Mouse (Mus musculus): ENCODE data around the gene Apoa4. TPM values are rescaled to one million over a fixed set of nuclear protein-coding genes. Genes with fewer than 3 reads are reported as not detected.

Gene Apoa4
- total and polyA plus RNA-seq, 3 experiments, result not detected

- no peak overlapping the region for H3K9ac ChIP-seq (ENCODE audit: insufficient read depth, low read depth)
- no peaks in the 10 kb centered on the region for H3K9me3 ChIP-seq (replicated peaks; ENCODE audit: low read length)
- TF ChIP-seq JUND (conservative IDR thresholded peaks at IDR 0.05; ENCODE audit: low read depth, low read length) (no peak), ZMIZ1 (IDR thresholded peaks at IDR 0.05; ENCODE audit: low read depth, low read length) (no peak), MXI1 (IDR thresholded peaks at IDR 0.05; ENCODE audit: low read depth, low read length) (no peak), CTCF (conservative IDR thresholded peaks at IDR 0.05 in 1 of 2, IDR thresholded peaks at IDR 0.05 in 1 of 2; ENCODE audit: low read depth in 2 of 2, low read length in 2 of 2) (no peak), ELF1 (IDR thresholded peaks at IDR 0.05; ENCODE audit: low read depth, low read length) (no peak), CHD1 (IDR thresholded peaks at IDR 0.05; ENCODE audit: low read depth, low read length) (no peak), IRF4 (IDR thresholded peaks at IDR 0.05; ENCODE audit: low read depth, low read length) (no peak), ZC3H11A (IDR thresholded peaks at IDR 0.05; ENCODE audit: low read depth, low read length) (no peak)
- peaks cover 3 to 12% of the 10 kb centered on the region in 2 experiments for H3K4me1 ChIP-seq (ENCODE audit: control insufficient read depth in 1 of 2, insufficient read depth in 2 of 2)
- no peak overlapping the region for H3K27ac ChIP-seq (ENCODE audit: insufficient read depth, low read depth)
- no peak for DNase-seq (ENCODE audit: extremely low read depth)
- no peaks in the 10 kb centered on the region for H3K27me3 ChIP-seq (replicated peaks)
- in situ Hi-C loops (cut with MboI; ENCODE audit: low pct_ligation_motif_present, low pct_unique_long_range_greater_than_20kb, low sequenced_read_pairs), result no loop called here
- dilution Hi-C loops (cut with MboI; ENCODE audit: extremely low pct_ligation_motif_present, extremely low pct_unique_long_range_greater_than_20kb, low sequenced_read_pairs), result no loop called here
- no peaks in the 10 kb centered on the region for H3K79me2 ChIP-seq (replicated peaks; ENCODE audit: control insufficient read depth, extremely low read depth, insufficient read depth, poor library complexity, severe bottlenecking)
- no peaks in the 10 kb centered on the region for H3K36me3 ChIP-seq (replicated peaks in 1 of 2; ENCODE audit: control insufficient read depth in 1 of 2, insufficient read depth in 1 of 2, low read length in 1 of 2)
- H3K4me2 ChIP-seq (ENCODE audit: insufficient read depth, low read depth, poor library complexity, severe bottlenecking), result no peak overlapping the region
- H3K4me3 ChIP-seq (replicated peaks in 1 of 3; ENCODE audit: low read depth in 2 of 3, low read length in 2 of 3, poor library complexity in 1 of 3), result peak overlapping the region in 2 of 3 experiments; percentile 21 to 38
Observed at GRCm38 (mm10) chr9:46256658-46257385, 16.3 kb downstream of the Apoa4 start.

DNA sequence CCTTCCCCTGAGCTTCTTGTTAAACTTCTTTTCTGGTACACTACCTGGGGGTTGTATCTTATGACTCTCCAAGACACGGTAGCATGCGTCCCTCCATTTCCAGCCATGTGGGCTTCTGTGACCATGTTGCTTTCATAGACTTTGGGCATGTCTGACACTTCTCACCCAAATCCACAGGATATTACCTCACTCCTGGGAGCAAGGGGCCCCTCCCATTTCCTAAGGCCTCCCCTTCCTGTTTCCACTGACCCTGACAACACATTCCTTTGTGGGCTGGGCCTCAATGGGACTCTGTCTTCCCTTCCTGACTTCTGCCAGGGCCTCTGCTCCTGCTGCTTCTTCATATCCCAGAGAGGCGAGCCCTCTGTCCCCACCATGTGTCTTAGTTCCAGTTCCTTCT is 17.1 kb downstream of the Apoa4 start:
- H3K27me3 ChIP-seq (replicated peaks), result no peaks in the 10 kb centered on the region
- no peaks in the 10 kb centered on the region for H3K36me3 ChIP-seq (replicated peaks in 1 of 2; ENCODE audit: control insufficient read depth in 1 of 2, insufficient read depth in 1 of 2, low read length in 1 of 2)
- peaks cover 3 to 12% of the 10 kb centered on the region in 2 experiments for H3K4me1 ChIP-seq (ENCODE audit: control insufficient read depth in 1 of 2, insufficient read depth in 2 of 2)
- TF ChIP-seq HCFC1 (IDR thresholded peaks at IDR 0.05; ENCODE audit: low read depth, low read length) (peak; percentile 46), CTCF (conservative IDR thresholded peaks at IDR 0.05 in 1 of 2, IDR thresholded peaks at IDR 0.05 in 1 of 2; ENCODE audit: low read depth in 2 of 2, low read length in 2 of 2) (no peak), MAX (IDR thresholded peaks at IDR 0.05; ENCODE audit: low read length) (peak; percentile 27; the same call in 1 of the 2 replicates), POLR2A (IDR thresholded peaks at IDR 0.05; ENCODE audit: low read depth, low read length) (peak; percentile 53), MYC (IDR thresholded peaks at IDR 0.05; ENCODE audit: low read depth, low read length) (peak; percentile 56; the same call in 1 of the 2 replicates), PAX5 (IDR thresholded peaks at IDR 0.05; ENCODE audit: low read length) (no peak)
- no peak overlapping the region for H3K9ac ChIP-seq (ENCODE audit: insufficient read depth, low read depth)
- peak overlapping the region in 2 of 3 experiments; percentile 21 to 38 for H3K4me3 ChIP-seq (replicated peaks in 1 of 3; ENCODE audit: low read depth in 2 of 3, low read length in 2 of 3, poor library complexity in 1 of 3)
- DNase-seq (ENCODE audit: extremely low read depth), result peak; percentile 62
- dilution Hi-C loops (cut with MboI; ENCODE audit: extremely low pct_ligation_motif_present, extremely low pct_unique_long_range_greater_than_20kb, low sequenced_read_pairs) (no loop called here), in situ Hi-C loops (cut with MboI; ENCODE audit: low pct_ligation_motif_present, low pct_unique_long_range_greater_than_20kb, low sequenced_read_pairs) (no loop called here)
- H3K27ac ChIP-seq (ENCODE audit: insufficient read depth, low read depth), result no peak overlapping the region
- no peaks in the 10 kb centered on the region for H3K9me3 ChIP-seq (replicated peaks; ENCODE audit: low read length)
- H3K4me2 ChIP-seq (ENCODE audit: insufficient read depth, low read depth, poor library complexity, severe bottlenecking), result no peak overlapping the region
- no peaks in the 10 kb centered on the region for H3K79me2 ChIP-seq (replicated peaks; ENCODE audit: control insufficient read depth, extremely low read depth, insufficient read depth, poor library complexity, severe bottlenecking)

GRCm38 (mm10) chr9:46259111-46259510 is 18.6 kb downstream of the Apoa4 start:
- in situ Hi-C loops (cut with MboI; ENCODE audit: low pct_ligation_motif_present, low pct_unique_long_range_greater_than_20kb, low sequenced_read_pairs), result no loop called here
- H3K9me3 ChIP-seq (replicated peaks; ENCODE audit: low read length), result no peaks in the 10 kb centered on the region
- H3K36me3 ChIP-seq (replicated peaks in 1 of 2; ENCODE audit: control insufficient read depth in 1 of 2, insufficient read depth in 1 of 2, low read length in 1 of 2), result no peaks in the 10 kb centered on the region
- H3K79me2 ChIP-seq (replicated peaks; ENCODE audit: control insufficient read depth, extremely low read depth, insufficient read depth, poor library complexity, severe bottlenecking), result no peaks in the 10 kb centered on the region
- dilution Hi-C loops (cut with MboI; ENCODE audit: extremely low pct_ligation_motif_present, extremely low pct_unique_long_range_greater_than_20kb, low sequenced_read_pairs), result no loop called here
- H3K9ac ChIP-seq (ENCODE audit: insufficient read depth, low read depth), result no peak overlapping the region
- no peak for DNase-seq (ENCODE audit: extremely low read depth)
- H3K4me1 ChIP-seq (ENCODE audit: control insufficient read depth in 1 of 2, insufficient read depth in 2 of 2), result peaks cover 3 to 12% of the 10 kb centered on the region in 2 experiments
- no peak overlapping the region for H3K27ac ChIP-seq (ENCODE audit: insufficient read depth, low read depth)
- H3K4me3 ChIP-seq (replicated peaks in 1 of 3; ENCODE audit: low read depth in 2 of 3, low read length in 2 of 3, poor library complexity in 1 of 3), result no peak overlapping the region
- no peaks in the 10 kb centered on the region for H3K27me3 ChIP-seq (replicated peaks)
- H3K4me2 ChIP-seq (ENCODE audit: insufficient read depth, low read depth, poor library complexity, severe bottlenecking), result no peak overlapping the region
- TF ChIP-seq MXI1 (IDR thresholded peaks at IDR 0.05; ENCODE audit: low read depth, low read length), result no peak
- no peak for TF ChIP-seq ZNF384 (IDR thresholded peaks at IDR 0.05; ENCODE audit: low read depth, low read length)
- TF ChIP-seq POLR2AphosphoS2 (IDR thresholded peaks at IDR 0.05; ENCODE audit: low read depth, low read length), result no peak
- TF ChIP-seq E2F4 (IDR thresholded peaks at IDR 0.05; ENCODE audit: insufficient replicate concordance, low read depth, low read length), result no peak
- no peak for TF ChIP-seq SIN3A (IDR thresholded peaks at IDR 0.05; ENCODE audit: low read length)
- no peak for TF ChIP-seq ETS1 (conservative IDR thresholded peaks at IDR 0.05; ENCODE audit: low read depth, low read length)
- TF ChIP-seq ELF1 (IDR thresholded peaks at IDR 0.05; ENCODE audit: low read depth, low read length), result no peak
- no peak for TF ChIP-seq ZC3H11A (IDR thresholded peaks at IDR 0.05; ENCODE audit: low read depth, low read length)
- no peak for TF ChIP-seq UBTF (IDR thresholded peaks at IDR 0.05; ENCODE audit: low read depth, low read length)
- TF ChIP-seq GABPA (IDR thresholded peaks at IDR 0.05; ENCODE audit: insufficient replicate concordance, low read depth, low read length), result no peak
- TF ChIP-seq HCFC1 (IDR thresholded peaks at IDR 0.05; ENCODE audit: low read depth, low read length), result no peak
- TF ChIP-seq TCF12 (IDR thresholded peaks at IDR 0.05; ENCODE audit: low read depth, low read length), result no peak
- no peak for TF ChIP-seq JUN (IDR thresholded peaks at IDR 0.05; ENCODE audit: insufficient read depth, low read depth, low read length)
- TF ChIP-seq RCOR1 (conservative IDR thresholded peaks at IDR 0.05; ENCODE audit: low read depth, low read length), result no peak
- no peak for TF ChIP-seq NELFE (IDR thresholded peaks at IDR 0.05; ENCODE audit: low read depth, low read length)
- no peak for TF ChIP-seq MEF2A (IDR thresholded peaks at IDR 0.05; ENCODE audit: borderline replicate concordance, low read depth, low read length)

Data from CH12.LX (cell line).